Mouse (Mus musculus): ENCODE results near the gene Pknox2.
A peak's percentile ranks its signal among the peaks of the same experiment; 100 is the strongest.

The Pknox2 gene

DNA sequence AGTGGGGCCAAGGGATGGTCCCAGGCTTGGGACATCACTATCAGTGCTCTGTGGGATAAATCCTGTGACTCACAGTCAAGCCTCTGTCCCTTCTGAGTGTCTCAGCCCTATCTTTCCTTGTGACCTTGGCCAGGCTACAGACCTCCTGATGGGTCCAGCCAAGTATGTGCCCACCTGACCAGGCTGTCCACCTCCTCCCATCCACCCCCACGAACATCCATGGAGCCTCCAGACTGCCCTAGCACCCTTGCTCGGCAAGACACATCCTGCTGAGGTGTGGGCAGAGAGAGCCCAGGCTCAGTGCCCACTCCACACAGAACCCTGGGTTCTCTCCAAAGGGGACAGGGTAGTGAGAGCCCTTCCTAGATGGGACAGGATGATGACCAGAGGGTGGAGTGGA is 204.6 kb downstream of the Pknox2 start:
- no peak for DNase-seq (ENCODE audit: low spot score)

DNA sequence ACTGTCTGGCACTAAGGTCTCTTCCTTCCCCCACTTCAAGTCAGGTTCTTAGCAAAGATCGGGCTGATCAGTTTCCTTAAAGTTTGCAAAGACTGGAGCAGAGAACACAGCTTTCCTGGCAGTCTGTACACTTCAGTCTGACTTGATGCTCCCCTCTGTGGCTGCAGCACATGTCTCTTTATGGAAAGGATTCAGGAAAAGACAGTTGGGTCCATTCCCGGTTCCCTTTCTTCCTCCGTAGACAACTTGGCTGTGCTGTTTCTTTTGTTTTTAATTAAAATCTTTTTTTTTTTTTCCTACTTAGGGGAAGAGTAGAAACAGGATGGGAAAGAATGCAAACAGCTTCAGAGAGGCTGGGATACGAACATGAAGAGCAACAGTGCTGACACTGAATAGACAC is 205.1 kb downstream of the Pknox2 start:
- no peak for DNase-seq (ENCODE audit: low spot score)

DNA sequence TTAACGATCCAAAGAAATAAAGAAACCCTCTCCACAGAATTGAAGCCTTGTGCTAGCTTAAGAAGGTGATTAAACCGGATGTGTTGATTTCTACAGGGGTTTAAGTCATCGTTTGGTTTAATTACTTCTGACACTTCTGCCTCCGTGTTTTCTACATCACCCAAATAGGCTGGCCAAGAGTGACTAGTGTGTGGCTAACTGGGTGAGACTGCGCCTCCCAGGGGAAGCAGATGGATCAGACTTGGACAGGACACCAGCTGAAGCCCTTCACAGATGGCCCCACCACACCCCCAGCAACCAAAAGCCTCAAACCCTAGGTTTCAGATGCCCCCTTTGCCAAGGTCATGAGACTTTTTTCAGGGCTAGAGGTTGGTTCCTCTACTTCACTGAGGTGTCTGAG is 205.6 kb downstream of the Pknox2 start:
- no peak for DNase-seq (ENCODE audit: low spot score)

DNA sequence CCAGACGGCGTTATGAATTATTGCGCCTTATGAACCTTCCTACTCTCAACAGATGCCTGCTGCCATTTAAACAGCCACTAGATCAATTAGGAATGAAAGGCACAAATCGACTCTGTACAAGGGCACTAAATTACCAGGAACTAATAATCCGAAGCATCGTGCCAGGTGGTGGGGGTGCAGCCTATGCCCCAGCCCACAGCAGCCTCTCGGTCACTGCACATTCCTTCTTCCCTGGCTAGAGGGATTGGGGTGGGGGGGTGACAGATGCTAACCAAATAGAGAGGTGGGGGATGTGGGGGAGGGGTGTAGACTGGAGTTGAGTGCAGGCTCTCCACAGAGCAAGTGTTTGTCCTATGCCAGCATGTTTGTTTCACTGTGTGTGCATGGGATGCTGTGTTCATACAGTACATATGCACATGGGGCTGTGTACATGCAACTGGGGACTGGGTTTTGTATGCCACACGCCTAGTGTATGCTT is 208.6 kb downstream of the Pknox2 start:
- DNase-seq (ENCODE audit: low spot score), result no peak

DNA sequence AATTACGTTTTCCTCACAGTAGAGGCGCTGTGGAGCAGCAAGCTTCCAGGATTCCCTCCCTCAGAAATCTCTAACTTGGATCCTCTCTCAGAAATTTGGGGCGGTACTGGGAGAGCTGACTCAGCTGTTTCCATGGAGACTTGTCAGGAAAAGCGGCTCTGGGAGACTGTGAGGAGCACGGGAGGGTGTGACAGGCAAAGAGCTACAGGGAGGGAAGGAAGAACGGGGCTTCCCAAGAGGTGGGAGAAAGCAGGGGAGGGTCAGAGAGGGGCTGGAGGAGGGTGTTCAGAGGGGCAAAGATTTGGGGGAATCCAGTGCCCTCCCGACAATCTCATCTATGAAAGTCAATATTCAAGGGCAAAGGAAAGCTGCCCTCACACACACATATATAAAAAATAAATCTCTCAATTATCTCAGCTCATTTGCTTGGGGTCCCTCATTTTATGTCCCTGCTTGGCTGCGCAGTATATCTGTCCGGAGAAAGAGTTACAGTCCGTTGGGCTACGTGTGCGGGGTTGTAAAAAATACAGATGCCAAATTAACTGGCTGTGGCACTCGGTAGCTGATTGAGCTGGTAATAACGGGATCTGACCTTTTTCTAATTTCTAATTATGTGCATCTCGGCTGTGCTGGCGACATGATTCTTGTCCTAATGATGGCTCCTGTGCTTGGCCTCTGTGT is 213.3 kb downstream of the Pknox2 start:
- DNase-seq (ENCODE audit: low spot score), result no peak

DNA sequence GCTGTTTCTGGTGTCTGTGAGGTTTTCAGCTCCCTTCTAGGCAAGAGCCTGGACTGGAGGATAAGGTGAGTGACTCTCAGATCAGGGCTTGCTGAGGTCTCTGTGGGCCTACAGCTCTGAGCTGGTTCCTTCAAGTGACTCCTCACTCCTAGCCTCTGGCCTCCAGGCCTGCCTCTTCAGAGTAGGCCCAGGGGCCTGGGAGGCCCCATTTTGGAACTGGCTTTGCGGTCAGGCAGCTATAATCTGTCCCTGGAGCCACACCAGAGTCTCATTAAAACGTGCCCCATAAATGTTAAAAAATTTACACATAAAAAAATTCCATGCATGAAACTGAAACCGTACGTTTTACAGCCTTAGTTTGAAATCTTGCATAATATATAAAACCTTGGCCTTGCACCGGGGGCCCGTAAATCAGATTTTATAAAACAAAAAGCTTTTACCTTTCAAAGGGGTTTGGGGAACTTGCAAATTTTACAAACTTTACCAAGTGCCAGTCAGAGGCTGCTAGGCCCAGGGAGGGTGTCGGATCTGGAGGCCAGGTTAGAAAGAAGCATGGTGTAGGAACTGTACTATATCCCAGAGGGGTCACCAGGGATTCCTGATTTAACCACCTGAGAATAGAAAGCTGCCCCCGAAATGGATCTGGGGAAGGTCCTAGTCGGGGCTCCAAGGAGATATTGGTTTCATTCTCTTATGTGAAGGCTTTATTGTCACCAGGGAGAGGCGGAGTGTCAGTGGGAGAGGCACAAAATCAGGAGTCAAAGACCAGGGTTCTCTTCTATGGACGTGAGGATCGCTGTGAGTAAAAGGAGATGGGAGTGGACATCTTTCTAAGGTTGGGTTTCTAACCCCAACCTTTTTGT is 214.0 kb downstream of the Pknox2 start:
- no peak for DNase-seq (ENCODE audit: low spot score)

DNA sequence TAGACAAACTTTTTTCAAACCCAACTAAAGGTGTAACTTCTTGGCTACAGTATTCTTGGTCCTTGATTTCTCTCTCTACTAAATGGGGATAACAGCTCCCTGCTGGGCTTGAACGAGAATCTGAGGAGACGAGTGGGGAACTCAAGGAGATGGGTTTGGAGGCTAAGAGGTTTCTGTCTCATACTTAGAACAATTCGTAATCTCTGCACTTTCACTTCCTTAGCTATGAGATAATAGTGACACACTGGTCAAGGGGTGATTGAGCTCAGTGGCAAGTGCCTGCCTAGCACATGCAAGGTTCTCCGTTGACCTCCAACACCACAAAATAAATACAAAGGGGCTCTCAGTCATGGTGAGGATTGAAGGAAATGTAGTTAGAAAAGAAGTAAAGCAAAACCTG is 215.6 kb downstream of the Pknox2 start:
- DNase-seq (ENCODE audit: low spot score), result no peak

DNA sequence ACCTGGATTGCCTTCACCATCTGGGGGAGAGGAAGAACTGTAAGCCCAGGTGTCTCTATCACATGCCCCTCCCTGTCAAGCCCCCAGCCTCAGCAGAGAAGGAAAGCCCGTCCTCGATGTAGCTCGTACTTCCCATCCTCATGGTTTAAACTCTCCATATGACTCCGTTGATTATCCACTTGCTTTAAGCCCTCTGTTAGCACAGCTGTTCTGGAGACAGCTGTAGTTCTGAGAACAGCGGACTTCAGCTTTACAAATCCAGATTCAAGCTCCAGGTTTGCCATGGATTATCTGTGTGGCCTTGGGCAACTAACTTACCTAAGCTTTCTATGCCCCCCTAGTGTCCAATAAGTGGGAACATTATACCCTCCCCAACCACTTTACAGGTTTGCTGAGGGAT is 223.5 kb downstream of the Pknox2 start:
- no peak for DNase-seq (ENCODE audit: low spot score)

DNA sequence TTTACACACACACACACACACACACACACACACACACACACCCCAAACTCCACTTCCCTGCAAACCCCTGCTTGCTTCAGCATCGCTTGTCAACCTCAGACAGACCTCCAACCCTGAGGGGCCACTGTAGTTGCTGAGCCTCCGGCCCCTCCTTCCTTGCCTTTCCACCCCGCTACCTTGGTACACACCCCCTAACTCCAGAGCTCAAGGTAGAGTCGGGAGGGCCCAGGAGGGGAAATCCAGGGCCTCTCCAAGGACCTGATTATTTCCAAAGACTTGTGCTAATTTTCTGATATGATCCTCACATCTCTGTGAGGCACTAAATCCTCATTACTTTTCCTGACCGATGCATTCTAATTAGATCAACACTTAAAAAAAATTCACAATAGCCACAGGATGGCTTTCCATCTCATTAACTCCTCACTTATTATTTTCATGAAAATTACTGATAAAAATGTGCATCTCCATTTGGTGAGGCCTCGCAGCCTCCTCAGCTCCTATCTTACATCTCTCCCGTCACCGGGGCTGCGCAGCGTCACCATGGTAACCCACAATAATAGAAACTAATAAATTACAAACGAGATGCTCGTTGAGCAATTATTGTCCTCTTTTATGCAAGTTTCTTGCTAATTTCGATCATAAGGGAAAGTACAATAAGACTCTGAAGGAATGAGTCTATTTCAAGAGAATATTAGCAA is 225.3 kb downstream of the Pknox2 start:
- no peak for DNase-seq (ENCODE audit: low spot score)

DNA sequence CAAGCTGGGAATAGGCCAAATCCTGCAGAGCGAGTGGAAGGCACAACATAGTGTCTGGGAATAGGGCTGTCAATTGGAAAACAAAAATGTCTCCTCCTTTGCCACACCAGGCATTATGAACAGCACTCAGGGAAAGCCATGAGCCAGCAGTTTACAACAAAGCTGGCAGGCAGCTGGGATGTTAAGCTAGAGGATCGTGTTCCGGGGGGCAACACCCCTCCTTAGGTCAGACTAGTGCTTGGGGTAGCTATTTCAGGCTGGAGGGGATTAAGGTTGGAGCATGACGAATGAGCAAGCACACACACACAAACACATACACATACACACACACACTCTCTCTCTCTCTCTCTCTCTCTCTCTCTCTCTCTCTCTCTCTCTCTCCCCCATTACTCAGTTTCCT is 227.7 kb downstream of the Pknox2 start:
- no peak for DNase-seq (ENCODE audit: low spot score)

DNA sequence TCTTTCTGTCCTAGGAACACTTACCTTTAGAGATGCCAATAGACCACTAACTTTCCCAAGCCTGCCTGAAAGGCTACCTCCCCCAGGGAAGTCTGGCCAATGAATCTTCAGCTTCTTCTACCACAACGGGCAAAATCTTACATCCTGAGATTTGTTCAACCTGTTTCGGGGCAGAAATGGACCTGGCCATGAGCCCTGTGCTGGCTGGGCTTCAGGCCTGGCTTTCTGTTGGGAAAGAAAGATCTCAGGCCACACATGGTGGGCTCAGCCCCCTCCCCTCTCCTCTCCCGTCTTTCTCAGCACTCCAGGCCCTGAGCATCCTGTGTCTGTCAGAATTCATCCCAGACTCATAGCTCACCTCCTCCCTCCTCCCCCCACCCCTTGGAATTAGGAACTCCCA is 228.6 kb downstream of the Pknox2 start:
- DNase-seq (ENCODE audit: low spot score), result no peak

DNA sequence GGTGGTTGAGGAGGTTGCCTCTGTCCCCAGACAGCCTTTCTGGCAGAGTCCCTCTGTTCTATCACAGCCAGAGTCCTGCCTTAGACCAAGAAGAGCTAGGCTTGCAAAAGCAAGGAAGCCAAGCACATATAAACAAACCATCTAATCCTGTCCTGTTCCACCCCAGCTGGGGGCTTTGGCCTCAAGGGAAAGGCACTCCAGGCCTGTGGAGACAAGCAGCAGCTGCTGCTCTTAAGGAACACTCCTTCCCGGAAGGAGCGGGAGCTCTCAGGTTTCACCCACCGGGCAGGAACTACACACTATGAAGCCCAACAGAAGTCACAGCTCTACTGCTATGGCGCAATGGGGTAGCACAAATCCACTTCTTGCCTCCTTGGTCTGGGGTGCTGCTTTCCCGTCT is 230.3 kb downstream of the Pknox2 start:
- no peak for DNase-seq (ENCODE audit: low spot score)

DNA sequence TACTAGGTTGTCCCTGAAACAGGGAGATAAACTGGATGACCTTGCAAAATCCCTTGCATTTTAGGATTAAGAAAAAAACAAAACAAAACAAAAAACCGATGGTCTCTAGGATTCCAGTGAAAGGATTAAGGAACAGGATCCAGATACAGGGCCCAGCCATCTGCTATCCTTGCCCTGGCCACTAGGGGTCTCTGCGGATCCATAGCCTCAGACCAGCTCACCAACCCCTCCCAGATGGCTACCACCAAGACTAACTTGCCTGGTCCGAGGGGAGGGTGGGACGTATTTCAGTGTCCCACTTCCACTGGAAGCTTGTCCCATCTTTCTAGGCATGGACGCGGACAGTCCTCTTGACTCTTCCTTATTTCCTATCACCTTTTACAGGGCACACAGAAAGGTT is 230.8 kb downstream of the Pknox2 start:
- peak; percentile 32 for DNase-seq (ENCODE audit: low spot score)

DNA sequence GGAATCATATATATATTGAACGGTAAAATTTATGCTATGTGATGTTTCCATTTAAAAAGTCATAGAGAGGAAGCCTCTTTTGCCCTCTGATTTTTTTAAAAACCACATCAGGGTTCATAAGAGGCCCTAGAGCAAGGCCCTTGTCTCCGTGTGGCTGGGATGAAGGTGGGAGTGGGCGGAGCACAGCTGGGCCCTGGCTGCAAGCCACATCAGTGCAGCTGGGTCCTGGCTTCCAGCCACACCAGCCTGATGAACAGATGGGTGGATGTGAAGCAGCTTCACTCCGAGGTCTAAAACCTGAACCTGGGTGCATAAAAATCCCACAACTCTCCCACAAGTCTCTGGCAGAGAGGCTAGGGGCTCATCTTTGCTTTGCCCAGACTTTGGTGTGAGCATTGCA is 241.8 kb downstream of the Pknox2 start:
- no peak for DNase-seq (ENCODE audit: low spot score)

DNA sequence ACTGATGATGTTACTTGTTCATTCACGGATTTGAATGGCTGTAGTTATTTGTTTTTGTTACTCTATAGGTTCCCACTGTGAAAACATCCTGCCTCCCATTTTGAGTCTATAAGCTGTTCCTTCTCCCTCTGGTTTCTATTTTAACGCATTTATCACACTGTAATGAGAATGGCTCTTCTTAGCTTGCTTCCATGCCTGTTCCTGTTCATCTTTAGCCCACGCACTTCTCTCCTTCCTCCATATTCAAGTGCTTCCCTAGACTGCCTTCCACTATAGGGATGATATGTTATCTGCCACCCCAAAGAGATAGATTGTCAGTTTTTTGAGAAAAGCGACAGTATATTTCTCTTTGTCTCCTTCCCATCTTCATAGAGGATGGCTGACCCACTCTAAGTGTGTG is 246.7 kb downstream of the Pknox2 start:
- DNase-seq (ENCODE audit: low spot score), result no peak

DNA sequence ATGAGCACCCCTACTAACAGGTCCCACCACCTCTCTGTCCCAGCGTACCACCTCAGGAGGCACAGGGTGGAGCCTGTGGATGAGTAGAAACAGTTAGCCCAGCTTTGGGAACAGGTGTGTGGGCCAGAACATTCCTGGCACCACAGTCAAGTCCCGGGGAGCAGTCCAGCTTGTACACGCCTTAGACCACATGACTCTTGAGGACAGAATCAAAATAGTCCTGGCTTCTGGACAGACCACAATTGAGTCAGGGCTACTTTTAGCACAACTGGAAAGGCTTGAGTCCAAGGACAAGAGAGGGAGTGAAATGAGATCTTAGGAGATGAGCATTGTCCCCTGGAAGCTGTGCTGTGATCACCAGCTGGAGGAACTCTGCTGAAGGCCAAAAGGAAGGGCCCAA is 248.6 kb downstream of the Pknox2 start:
- DNase-seq (ENCODE audit: low spot score), result no peak

DNA sequence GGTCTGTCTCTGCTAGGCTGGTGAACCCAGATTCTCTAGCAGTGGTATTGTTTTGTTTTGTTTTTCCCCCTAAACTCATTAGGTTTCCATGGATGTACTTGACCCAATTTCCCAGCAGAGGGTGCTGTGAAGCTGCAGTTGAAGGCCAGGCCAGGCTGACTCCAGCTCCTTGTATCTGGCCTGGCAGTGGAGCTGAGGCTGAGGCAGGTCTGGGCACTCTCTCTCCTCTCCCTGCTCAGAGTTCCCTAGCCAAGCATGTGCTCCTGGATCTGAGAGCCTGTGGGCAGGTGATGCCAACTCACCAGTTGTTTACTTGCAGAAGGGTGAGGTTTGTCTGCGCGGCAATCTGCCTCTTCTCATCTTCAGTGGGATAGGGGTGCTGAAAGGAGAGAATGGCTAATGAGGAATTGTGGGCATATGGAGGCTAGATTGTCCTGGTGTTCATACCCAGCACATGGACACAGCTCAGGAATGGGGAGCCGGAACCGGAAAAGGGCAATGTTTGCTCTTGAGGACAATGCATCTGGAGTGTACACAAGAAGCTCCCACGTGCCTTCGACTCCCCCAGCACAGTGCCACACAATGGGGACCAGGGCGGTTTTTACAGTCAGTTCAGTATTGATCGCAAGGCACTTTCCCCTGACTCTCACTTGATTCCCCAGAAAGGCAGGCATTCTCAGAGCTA is 252.1 kb downstream of the Pknox2 start:
- DNase-seq (ENCODE audit: low spot score), result no peak

DNA sequence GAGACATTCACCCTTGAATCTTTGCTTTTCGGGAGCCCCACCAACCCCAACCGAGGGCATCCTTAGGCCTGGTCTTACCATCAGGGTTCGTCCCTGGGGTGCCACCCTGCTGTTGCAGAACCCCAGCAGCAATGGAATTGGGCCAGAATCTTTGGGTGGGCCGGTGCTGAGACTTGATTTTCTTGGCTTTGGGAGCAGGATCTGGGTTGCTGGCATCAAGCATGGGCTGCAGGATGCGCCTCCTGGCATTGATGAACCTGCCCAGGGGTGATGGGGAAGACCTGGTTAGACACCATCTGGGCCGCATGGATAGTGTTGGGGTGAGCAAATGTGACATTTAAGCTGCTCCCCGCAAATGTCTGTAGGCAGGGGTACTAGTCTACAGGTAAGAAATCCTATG is 253.0 kb downstream of the Pknox2 start:
- no peak for DNase-seq (ENCODE audit: low spot score)

DNA sequence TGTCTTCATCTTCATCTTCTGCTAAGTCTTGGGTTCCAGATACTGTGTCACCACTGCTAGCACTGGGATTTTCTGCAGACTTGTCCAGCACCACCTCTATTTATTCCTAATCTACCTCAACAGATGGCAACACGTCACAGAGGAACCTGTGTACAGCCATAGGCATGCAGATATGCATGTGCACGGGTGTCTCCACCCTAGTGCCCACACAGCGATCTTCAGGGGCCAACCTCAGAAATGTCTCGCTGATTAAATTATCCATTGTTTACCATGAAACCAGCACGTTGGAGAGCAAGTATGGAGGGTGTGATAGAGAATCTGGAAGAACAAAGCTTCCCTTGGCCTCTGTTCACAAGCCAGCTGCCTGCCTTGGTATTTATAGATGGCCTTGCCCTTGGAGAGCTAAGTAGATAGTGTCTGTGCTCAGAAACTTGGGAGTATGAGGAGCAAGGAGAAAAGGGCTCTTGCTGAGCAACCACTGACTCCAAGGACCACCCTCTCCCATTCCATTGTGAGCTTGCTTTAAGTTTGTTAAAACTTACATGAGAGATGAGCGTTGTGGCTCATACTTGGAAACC is 253.7 kb downstream of the Pknox2 start:
- DNase-seq (ENCODE audit: low spot score), result no peak

DNA sequence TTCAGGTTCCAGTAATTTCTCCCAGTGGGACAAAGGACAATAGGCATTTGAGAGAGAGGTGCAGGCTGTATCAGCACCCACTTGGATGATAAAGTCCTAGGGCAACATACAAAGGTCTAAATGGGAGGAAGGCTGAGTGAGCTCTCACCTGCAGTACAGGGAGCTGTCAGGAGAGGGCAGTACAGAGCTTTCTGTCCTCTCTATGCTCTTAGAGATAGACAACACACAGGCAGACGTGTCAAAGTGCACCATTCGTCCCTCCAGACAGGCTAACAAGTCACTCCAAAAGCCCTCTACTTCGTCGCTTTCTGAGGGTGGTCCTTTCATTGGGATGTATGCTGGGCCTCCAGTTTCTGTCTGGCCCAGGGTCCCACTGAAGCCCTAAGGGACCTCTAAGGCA is 256.7 kb downstream of the Pknox2 start:
- peak; percentile 35 for DNase-seq (ENCODE audit: low spot score)

DNA sequence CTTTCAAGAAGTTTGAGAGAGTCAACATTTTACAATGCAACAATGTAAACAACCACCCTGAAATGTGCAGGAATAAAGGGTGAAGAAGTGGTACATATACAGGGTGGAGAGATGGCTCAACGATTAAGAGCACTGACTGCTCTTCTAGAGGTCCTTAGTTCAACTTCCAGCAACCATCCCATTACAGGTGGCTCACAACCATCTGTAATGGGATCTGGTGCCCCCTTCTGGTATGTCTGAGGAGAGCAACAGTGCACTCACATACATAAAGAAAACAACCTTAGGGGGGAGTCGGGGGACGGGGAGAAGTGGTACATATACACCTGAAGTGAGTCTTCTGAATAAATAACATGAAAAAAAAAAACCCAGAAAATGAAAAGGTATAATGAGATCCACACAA is 262.0 kb downstream of the Pknox2 start:
- DNase-seq (ENCODE audit: low spot score), result no peak

DNA sequence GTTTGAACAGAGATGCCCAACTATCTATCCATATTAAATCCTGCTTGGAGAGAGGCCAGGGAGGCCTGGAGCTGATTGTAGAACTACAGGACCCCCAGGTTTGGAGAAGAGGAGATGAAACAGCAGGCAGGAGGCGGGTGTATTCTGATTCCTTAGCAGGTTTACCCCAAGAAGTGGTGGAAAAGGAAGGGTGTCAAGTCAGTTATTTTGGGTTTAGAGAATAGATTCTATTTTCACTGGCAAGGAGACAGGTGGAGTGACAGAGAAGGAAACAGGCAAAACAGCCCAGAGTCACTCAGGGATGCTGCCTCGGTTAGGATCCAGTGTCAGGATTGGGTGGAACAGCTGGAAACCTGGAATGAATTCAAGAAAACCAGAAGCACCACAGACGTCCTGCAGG is 263.6 kb downstream of the Pknox2 start:
- DNase-seq (ENCODE audit: low spot score), result no peak
